In genomic region chr17:36874636-36875035, GRCm38 (mm10) we compare ENCODE assay signal across 32 mouse cellular contexts. TPM values are rescaled to one million over a fixed set of nuclear protein-coding genes. Genes with fewer than 3 reads are reported as not detected.
DNase-seq lines count a peak whose midpoint lies in the region; ATAC-seq lines count a peak whose summit lies in the region.
"Had no signal": no experiment of that assay in that cellular context is flagged by ENCODE, and none has a peak within 500 bp of the region (broad histone marks: within the 10 kb centered on the region; RNA-seq: fewer than 3 reads in every experiment).

No protein-coding gene starts in this region.

- H3K4me1 ChIP-seq in liver, embryonic 12.5 days, result peaks cover 33% of the 10 kb centered on the region
- H3K4me1 ChIP-seq in liver, embryonic 11.5 days (replicated peaks; ENCODE audit: control insufficient read depth, insufficient read depth, low read length), result no peaks in the 10 kb centered on the region; the same call in 1 of the 2 replicates
- H3K4me1 ChIP-seq in intestine, embryonic 15.5 days (replicated peaks), result no peaks in the 10 kb centered on the region
- H3K4me1 ChIP-seq in liver, embryonic 16.5 days (ENCODE audit: control insufficient read depth, low read depth, low read length), result peaks cover 24% of the 10 kb centered on the region
- H3K4me1 ChIP-seq: forebrain, embryonic 12.5 days; hindbrain, embryonic 12.5 days; limb, embryonic 12.5 days; midbrain, embryonic 12.5 days; neural tube, embryonic 13.5 days had no signal

- DNase-seq in liver, embryonic 11.5 days (ENCODE audit: low spot score), result no peak
- peak; percentile 48 for DNase-seq in NIH3T3 (ENCODE audit: low read depth)
- no peak for DNase-seq in spleen, adult 18-20 months
- DNase-seq in retina, postnatal 1 day, result no peak
- DNase-seq: adrenal gland, postnatal 10 days; cerebellum, adult 8-10 months; cerebellum, postnatal 25 days; gastrocnemius, postnatal 10 days; kidney, adult 11 months; kidney, postnatal 14 days; layer of hippocampus, adult 9-11 months; lung, adult 2 months; lung, postnatal 36 days; thymus, adult 18-20 months; thymus, postnatal 36 days had no signal

- no peaks in the 10 kb centered on the region for H3K9me3 ChIP-seq in liver, embryonic 12.5 days (replicated peaks)
- H3K9me3 ChIP-seq in liver, embryonic 11.5 days (ENCODE audit: control insufficient read depth, low read length), result no peaks in the 10 kb centered on the region
- H3K9me3 ChIP-seq in intestine, embryonic 15.5 days, result no peaks in the 10 kb centered on the region
- H3K9me3 ChIP-seq in liver, embryonic 16.5 days (replicated peaks; ENCODE audit: control insufficient read depth, low read length), result no peaks in the 10 kb centered on the region
- H3K9me3 ChIP-seq: forebrain, embryonic 12.5 days; heart, embryonic 15.5 days; hindbrain, embryonic 12.5 days; limb, embryonic 12.5 days; midbrain, embryonic 12.5 days; neural tube, embryonic 13.5 days had no signal

- no peak for ATAC-seq in liver, embryonic 12.5 days
- no peak for ATAC-seq in liver, embryonic 11.5 days (replicated peaks; ENCODE audit: low FRiP score)
- peak; percentile 4; the same call in 1 of the 2 replicates for ATAC-seq in intestine, embryonic 15.5 days
- ATAC-seq in liver, embryonic 16.5 days (ENCODE audit: low read depth), result no peak
- ATAC-seq: hindbrain, postnatal 0 days had no signal

- H3K4me2 ChIP-seq in liver, embryonic 12.5 days, result peak overlapping the region; percentile 38
- no peak overlapping the region for H3K4me2 ChIP-seq in liver, embryonic 11.5 days
- H3K4me2 ChIP-seq in intestine, embryonic 15.5 days (replicated peaks), result no peak overlapping the region
- peak overlapping the region; percentile 22 for H3K4me2 ChIP-seq in liver, embryonic 16.5 days (ENCODE audit: low read depth, low read length)
- H3K4me2 ChIP-seq: forebrain, embryonic 12.5 days; heart, embryonic 15.5 days; hindbrain, embryonic 12.5 days; limb, embryonic 12.5 days; midbrain, embryonic 12.5 days; neural tube, embryonic 13.5 days had no signal

- H3K27me3 ChIP-seq in liver, embryonic 12.5 days (replicated peaks), result peaks cover 8% of the 10 kb centered on the region; the same call in 1 of the 2 replicates
- H3K27me3 ChIP-seq in liver, embryonic 11.5 days (replicated peaks; ENCODE audit: control insufficient read depth, insufficient read depth, low read length), result peaks cover 3% of the 10 kb centered on the region; the same call in 1 of the 2 replicates
- H3K27me3 ChIP-seq in intestine, embryonic 15.5 days (replicated peaks), result no peaks in the 10 kb centered on the region
- no peaks in the 10 kb centered on the region for H3K27me3 ChIP-seq in liver, embryonic 16.5 days (ENCODE audit: control insufficient read depth, insufficient read depth, low read depth, low read length)
- H3K27me3 ChIP-seq: forebrain, embryonic 12.5 days; hindbrain, embryonic 12.5 days; midbrain, embryonic 12.5 days; neural tube, embryonic 13.5 days had no signal

- H3K27ac ChIP-seq in liver, embryonic 12.5 days, result no peak overlapping the region
- H3K27ac ChIP-seq in liver, embryonic 11.5 days (ENCODE audit: low read depth, low read length), result no peak overlapping the region
- no peak overlapping the region for H3K27ac ChIP-seq in intestine, embryonic 15.5 days
- no peak overlapping the region for H3K27ac ChIP-seq in liver, embryonic 16.5 days (ENCODE audit: low read length)
- H3K27ac ChIP-seq: forebrain, embryonic 12.5 days; heart, embryonic 15.5 days; hindbrain, embryonic 12.5 days; hindbrain, postnatal 0 days; limb, embryonic 12.5 days; midbrain, embryonic 12.5 days; neural tube, embryonic 13.5 days had no signal

- WGBS in liver, embryonic 12.5 days (ENCODE audit: insufficient replicate concordance), result 67% methylated on average over 4 of the region's 4 CpGs
- WGBS in liver, embryonic 11.5 days, result 61% methylated on average over 4 of the region's 4 CpGs
- WGBS in intestine, embryonic 15.5 days, result 32% methylated on average over 4 of the region's 4 CpGs
- WGBS in liver, embryonic 16.5 days (ENCODE audit: insufficient replicate concordance), result 57% methylated on average over 4 of the region's 4 CpGs

- peaks cover 78% of the 10 kb centered on the region for H3K36me3 ChIP-seq in liver, embryonic 12.5 days
- peaks cover 2% of the 10 kb centered on the region; the same call in 1 of the 2 replicates for H3K36me3 ChIP-seq in liver, embryonic 11.5 days (ENCODE audit: control insufficient read depth, insufficient read depth, low read length)
- H3K36me3 ChIP-seq in intestine, embryonic 15.5 days, result no peaks in the 10 kb centered on the region
- H3K36me3 ChIP-seq in liver, embryonic 16.5 days (ENCODE audit: control insufficient read depth, insufficient read depth), result peaks cover 69% of the 10 kb centered on the region
- H3K36me3 ChIP-seq: forebrain, embryonic 12.5 days; heart, embryonic 15.5 days; hindbrain, embryonic 12.5 days; limb, embryonic 12.5 days; midbrain, embryonic 12.5 days; neural tube, embryonic 13.5 days had no signal

- H3K9ac ChIP-seq in liver, embryonic 12.5 days, result no peak overlapping the region
- H3K9ac ChIP-seq in liver, embryonic 11.5 days (ENCODE audit: low read depth, low read length), result no peak overlapping the region
- no peak overlapping the region for H3K9ac ChIP-seq in intestine, embryonic 15.5 days
- no peak overlapping the region for H3K9ac ChIP-seq in liver, embryonic 16.5 days (ENCODE audit: low read depth, low read length)
- H3K9ac ChIP-seq: forebrain, embryonic 12.5 days; heart, embryonic 15.5 days; hindbrain, embryonic 12.5 days; limb, embryonic 12.5 days; midbrain, embryonic 12.5 days; neural tube, embryonic 13.5 days had no signal

- H3K4me3 ChIP-seq in liver, embryonic 12.5 days, result peak overlapping the region; percentile 14; the same call in 1 of the 2 replicates
- no peak overlapping the region for H3K4me3 ChIP-seq in liver, embryonic 11.5 days (ENCODE audit: low read depth, low read length)
- no peak overlapping the region for H3K4me3 ChIP-seq in intestine, embryonic 15.5 days (replicated peaks)
- H3K4me3 ChIP-seq in liver, embryonic 16.5 days (ENCODE audit: low read depth, low read length), result peak overlapping the region; percentile 3
- H3K4me3 ChIP-seq: forebrain, embryonic 12.5 days; heart, embryonic 15.5 days; hindbrain, embryonic 12.5 days; limb, embryonic 12.5 days; megakaryocyte, embryonic 14.5 days; midbrain, embryonic 12.5 days; myocyte; neural tube, embryonic 13.5 days had no signal

RNA-seq across cellular contexts. Expression of gene Trim10, which starts 5.3 kb away (rescaled TPM):
- 227 and 235 TPM in 2 replicates for polyA plus RNA-seq in liver, embryonic 12.5 days (2016; fragmentation: Nextera tagmentation; extraction: Ambion mirVana)
- polyA plus RNA-seq in liver, embryonic 11.5 days (2014; fragmentation: Nextera tagmentation; extraction: Ambion mirVana), result 70.1 and 81.4 TPM in 2 replicates
- 4.8 and 5.2 TPM in 2 replicates for polyA plus RNA-seq in intestine, embryonic 15.5 days (2015; fragmentation: Nextera tagmentation; extraction: Ambion mirVana)
- polyA plus RNA-seq in liver, embryonic 16.5 days (2015; fragmentation: Nextera tagmentation; extraction: Ambion mirVana), result 285 and 295 TPM in 2 replicates
- polyA plus RNA-seq: C2C12, myocyte had no signal

RNA-seq across cellular contexts. Expression of gene Trim15, which starts 7.6 kb away (rescaled TPM):
- polyA plus RNA-seq in liver, embryonic 12.5 days (2016; fragmentation: Nextera tagmentation; extraction: Ambion mirVana), result 0.38 and 0.43 TPM in 2 replicates
- 0.18 and 0.29 TPM in 2 replicates for polyA plus RNA-seq in liver, embryonic 11.5 days (2014; fragmentation: Nextera tagmentation; extraction: Ambion mirVana)
- polyA plus RNA-seq in intestine, embryonic 15.5 days (2015; fragmentation: Nextera tagmentation; extraction: Ambion mirVana), result 4.6 and 6.1 TPM in 2 replicates
- 0.55 and 0.61 TPM in 2 replicates for polyA plus RNA-seq in liver, embryonic 16.5 days (2015; fragmentation: Nextera tagmentation; extraction: Ambion mirVana)
- polyA plus RNA-seq: gonadal fat pad, adult 2 months; myocyte had no signal

RNA-seq across cellular contexts. Expression of gene Trim40, which starts 15.3 kb away (rescaled TPM):
- not detected in 2 replicates for polyA plus RNA-seq in liver, embryonic 12.5 days (2016; fragmentation: Nextera tagmentation; extraction: Ambion mirVana)
- not detected in 2 replicates for polyA plus RNA-seq in liver, embryonic 11.5 days (2014; fragmentation: Nextera tagmentation; extraction: Ambion mirVana)
- polyA plus RNA-seq in intestine, embryonic 15.5 days (2015; fragmentation: Nextera tagmentation; extraction: Ambion mirVana), result 0.78 and 1.2 TPM in 2 replicates
- not detected in 2 replicates for polyA plus RNA-seq in liver, embryonic 16.5 days (2015; fragmentation: Nextera tagmentation; extraction: Ambion mirVana)
- polyA plus RNA-seq: C2C12; embryonic facial prominence, embryonic 11.5 days; forebrain, embryonic 12.5 days; gonadal fat pad, adult 2 months; heart, embryonic 15.5 days; hindbrain, embryonic 12.5 days; hindbrain, postnatal 0 days; kidney, embryonic 14.5 days; limb, embryonic 12.5 days; midbrain, embryonic 12.5 days; myocyte; neural tube, embryonic 13.5 days had no signal

RNA-seq across cellular contexts. Expression of gene Trim31, which starts 23.3 kb away (rescaled TPM):
- not detected in 2 replicates for polyA plus RNA-seq in liver, embryonic 12.5 days (2016; fragmentation: Nextera tagmentation; extraction: Ambion mirVana)
- polyA plus RNA-seq in liver, embryonic 11.5 days (2014; fragmentation: Nextera tagmentation; extraction: Ambion mirVana), result not detected in 2 replicates
- polyA plus RNA-seq in intestine, embryonic 15.5 days (2015; fragmentation: Nextera tagmentation; extraction: Ambion mirVana), result 43.1 and 47.6 TPM in 2 replicates
- polyA plus RNA-seq in liver, embryonic 16.5 days (2015; fragmentation: Nextera tagmentation; extraction: Ambion mirVana), result 0.27 TPM in 1 of 2 replicates, not detected in the other
- polyA plus RNA-seq: C2C12; embryonic facial prominence, embryonic 11.5 days; forebrain, embryonic 12.5 days; heart, embryonic 15.5 days; hindbrain, embryonic 12.5 days; hindbrain, postnatal 0 days; kidney, embryonic 14.5 days; limb, embryonic 12.5 days; lung, adult 2 months; midbrain, embryonic 12.5 days; midbrain, postnatal 0 days; myocyte; neural tube, embryonic 13.5 days had no signal

RNA-seq across cellular contexts. Expression of gene Trim26, which starts 37.7 kb away (rescaled TPM):
- polyA plus RNA-seq in liver, embryonic 12.5 days (2016; fragmentation: Nextera tagmentation; extraction: Ambion mirVana), result 14.4 and 16.2 TPM in 2 replicates
- 16.6 and 20.7 TPM in 2 replicates for polyA plus RNA-seq in liver, embryonic 11.5 days (2014; fragmentation: Nextera tagmentation; extraction: Ambion mirVana)
- polyA plus RNA-seq in intestine, embryonic 15.5 days (2015; fragmentation: Nextera tagmentation; extraction: Ambion mirVana), result 38.0 and 41.5 TPM in 2 replicates
- polyA plus RNA-seq in liver, embryonic 16.5 days (2015; fragmentation: Nextera tagmentation; extraction: Ambion mirVana), result 15.8 and 16.7 TPM in 2 replicates

Comparison
In these comparisons a context has a peak if more than half of its experiments do, and no peak if none do; other contexts are left out.
1. H3K4me2 ChIP-seq: peak in liver, embryonic 12.5 days (single experiment) and liver, embryonic 16.5 days (single experiment); none in liver, embryonic 11.5 days (single experiment) and intestine, embryonic 15.5 days (single experiment).
2. H3K4me3 ChIP-seq: peak in liver, embryonic 12.5 days (single experiment) and liver, embryonic 16.5 days (single experiment); none in liver, embryonic 11.5 days (single experiment) and intestine, embryonic 15.5 days (single experiment).
3. RNA of gene Trim10, which starts 5.3 kb away (polyA plus RNA-seq): 285 to 295 TPM in liver, embryonic 16.5 days, 227 to 235 TPM in liver, embryonic 12.5 days and 70.1 to 81.4 TPM in liver, embryonic 11.5 days; 4.8 to 5.2 TPM in intestine, embryonic 15.5 days; every median in the first group is over 10 times any median in the second.